Comparison of ENCODE assay signal across 9 mouse cellular contexts in the genomic region with DNA sequence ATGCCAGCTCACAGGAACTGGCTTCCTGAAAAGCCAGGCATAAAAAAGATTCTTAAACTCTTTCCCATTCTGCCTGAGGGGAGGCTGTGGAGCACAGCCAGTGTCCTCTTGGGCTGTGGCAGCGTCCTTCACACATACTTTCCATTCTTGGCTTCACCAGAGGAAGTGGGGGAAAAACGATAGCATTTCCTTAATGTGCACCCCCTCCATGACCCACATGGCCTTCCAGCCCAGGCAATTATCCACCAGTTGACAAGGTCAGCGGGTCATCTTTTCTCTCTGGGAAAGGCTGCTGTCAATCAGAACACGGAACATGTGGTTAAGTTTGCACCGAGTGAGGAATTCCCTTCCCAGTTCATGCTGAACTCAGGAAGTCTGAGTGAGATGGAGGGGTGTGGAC. TPM values are rescaled to one million over a fixed set of nuclear protein-coding genes. Genes with fewer than 3 reads are reported as not detected.
DNase-seq lines count a peak whose midpoint lies in the region; ATAC-seq and TF ChIP-seq lines count a peak whose summit lies in the region.
"Had no signal": no experiment of that assay in that cellular context is flagged by ENCODE, and none has a peak within 500 bp of the region (broad histone marks: within the 10 kb centered on the region; RNA-seq: fewer than 3 reads in every experiment).

No protein-coding gene starts in this region.

- no peak overlapping the region for H3K4me2 ChIP-seq in hindbrain, embryonic 13.5 days
- H3K4me2 ChIP-seq in embryonic facial prominence, embryonic 11.5 days (ENCODE audit: low read depth, low read length), result no peak overlapping the region
- H3K4me2 ChIP-seq in heart, postnatal 0 days (ENCODE audit: low read depth, low read length), result no peak overlapping the region
- no peak overlapping the region for H3K4me2 ChIP-seq in lung, embryonic 16.5 days (ENCODE audit: low read depth, low read length)

- H3K9me3 ChIP-seq in hindbrain, embryonic 10.5 days, result no peaks in the 10 kb centered on the region
- no peaks in the 10 kb centered on the region for H3K9me3 ChIP-seq in hindbrain, embryonic 13.5 days
- H3K9me3 ChIP-seq in embryonic facial prominence, embryonic 11.5 days (replicated peaks; ENCODE audit: control insufficient read depth, low read length), result no peaks in the 10 kb centered on the region
- H3K9me3 ChIP-seq in heart, postnatal 0 days (replicated peaks; ENCODE audit: control insufficient read depth, low read length), result no peaks in the 10 kb centered on the region
- H3K9me3 ChIP-seq in lung, embryonic 16.5 days (ENCODE audit: control insufficient read depth, low read length), result no peaks in the 10 kb centered on the region

- no peak overlapping the region for H3K9ac ChIP-seq in hindbrain, embryonic 13.5 days
- H3K9ac ChIP-seq in embryonic facial prominence, embryonic 11.5 days (replicated peaks; ENCODE audit: low read length), result no peak overlapping the region
- H3K9ac ChIP-seq in heart, postnatal 0 days (replicated peaks; ENCODE audit: low read depth, low read length), result no peak overlapping the region
- H3K9ac ChIP-seq in lung, embryonic 16.5 days (ENCODE audit: low read length), result no peak overlapping the region

- 10% methylated on average over 5 of the region's 5 CpGs for WGBS in hindbrain, embryonic 10.5 days
- 25% methylated on average over 5 of the region's 5 CpGs for WGBS in hindbrain, embryonic 13.5 days
- 5% methylated on average over 5 of the region's 5 CpGs for WGBS in embryonic facial prominence, embryonic 11.5 days
- 2% methylated on average over 5 of the region's 5 CpGs for WGBS in heart, postnatal 0 days
- 21% methylated on average over 5 of the region's 5 CpGs for WGBS in lung, embryonic 16.5 days

- no peak for TF ChIP-seq EP300 in heart, postnatal 0 days (IDR thresholded peaks at IDR 0.05; ENCODE audit: low read depth)

- peaks cover 12% of the 10 kb centered on the region; the same call in 1 of the 2 replicates for H3K27me3 ChIP-seq in hindbrain, embryonic 10.5 days (ENCODE audit: insufficient read depth, poor library complexity, severe bottlenecking)
- H3K27me3 ChIP-seq in hindbrain, embryonic 13.5 days, result no peaks in the 10 kb centered on the region
- H3K27me3 ChIP-seq in embryonic facial prominence, embryonic 11.5 days (ENCODE audit: control insufficient read depth, insufficient read depth, low read length), result no peaks in the 10 kb centered on the region
- no peaks in the 10 kb centered on the region for H3K27me3 ChIP-seq in heart, postnatal 0 days (ENCODE audit: control insufficient read depth, insufficient read depth, low read length)
- no peaks in the 10 kb centered on the region for H3K27me3 ChIP-seq in lung, embryonic 16.5 days (ENCODE audit: control insufficient read depth, insufficient read depth, low read depth, low read length)

- H3K27ac ChIP-seq in hindbrain, embryonic 10.5 days, result no peak overlapping the region
- no peak overlapping the region for H3K27ac ChIP-seq in hindbrain, embryonic 13.5 days
- H3K27ac ChIP-seq in embryonic facial prominence, embryonic 11.5 days (replicated peaks; ENCODE audit: low read depth, low read length), result no peak overlapping the region
- peak overlapping the region; percentile 75 for H3K27ac ChIP-seq in heart, postnatal 0 days (ENCODE audit: low read depth)
- no peak overlapping the region for H3K27ac ChIP-seq in lung, embryonic 16.5 days (ENCODE audit: low read length)

- no peak for ATAC-seq in hindbrain, embryonic 13.5 days (ENCODE audit: low FRiP score)
- ATAC-seq in embryonic facial prominence, embryonic 11.5 days (replicated peaks; ENCODE audit: insufficient number of reproducible peaks, low FRiP score, low TSS enrichment, low read depth), result no peak
- ATAC-seq in heart, postnatal 0 days (ENCODE audit: insufficient read depth, low read depth), result peak; percentile 82
- peak; percentile 54 for ATAC-seq in lung, embryonic 16.5 days (ENCODE audit: low read depth)
- no peak for ATAC-seq in CD4-positive, CD25-positive, alpha-beta regulatory T cell, adult 4 months

- peaks cover 6% of the 10 kb centered on the region; the same call in 1 of the 2 replicates for H3K36me3 ChIP-seq in hindbrain, embryonic 10.5 days
- no peaks in the 10 kb centered on the region for H3K36me3 ChIP-seq in hindbrain, embryonic 13.5 days
- no peaks in the 10 kb centered on the region; the same call in 1 of the 2 replicates for H3K36me3 ChIP-seq in embryonic facial prominence, embryonic 11.5 days (replicated peaks; ENCODE audit: control insufficient read depth, insufficient read depth, low read depth, low read length)
- H3K36me3 ChIP-seq in heart, postnatal 0 days (replicated peaks; ENCODE audit: control insufficient read depth, insufficient read depth, low read length), result peaks cover 62% of the 10 kb centered on the region
- H3K36me3 ChIP-seq in lung, embryonic 16.5 days (ENCODE audit: control insufficient read depth, insufficient read depth, low read length), result peaks cover 42% of the 10 kb centered on the region

- TF ChIP-seq CTCF in heart, postnatal 0 days (IDR thresholded peaks at IDR 0.05; ENCODE audit: low read depth), result peak; percentile 42

- H3K4me3 ChIP-seq in hindbrain, embryonic 10.5 days, result no peak overlapping the region
- H3K4me3 ChIP-seq in hindbrain, embryonic 13.5 days, result no peak overlapping the region
- H3K4me3 ChIP-seq in embryonic facial prominence, embryonic 11.5 days (ENCODE audit: low read depth, low read length), result no peak overlapping the region
- no peak overlapping the region for H3K4me3 ChIP-seq in heart, postnatal 0 days (ENCODE audit: low read depth, low read length)
- no peak overlapping the region for H3K4me3 ChIP-seq in lung, embryonic 16.5 days (ENCODE audit: low read length)

- H3K4me1 ChIP-seq in hindbrain, embryonic 10.5 days (replicated peaks), result peaks cover 10% of the 10 kb centered on the region
- no peaks in the 10 kb centered on the region; the same call in 1 of the 2 replicates for H3K4me1 ChIP-seq in hindbrain, embryonic 13.5 days (replicated peaks)
- no peaks in the 10 kb centered on the region for H3K4me1 ChIP-seq in embryonic facial prominence, embryonic 11.5 days (ENCODE audit: control insufficient read depth, insufficient read depth, low read length)
- H3K4me1 ChIP-seq in heart, postnatal 0 days (ENCODE audit: control insufficient read depth, insufficient read depth), result peaks cover 24% of the 10 kb centered on the region
- no peaks in the 10 kb centered on the region for H3K4me1 ChIP-seq in lung, embryonic 16.5 days (replicated peaks; ENCODE audit: control insufficient read depth, insufficient read depth, low read length)

- peak; percentile 61 for DNase-seq in hindbrain, embryonic 10.5 days (ENCODE audit: low spot score)
- DNase-seq in embryonic facial prominence, embryonic 11.5 days (ENCODE audit: low spot score), result peak; percentile 60
- DNase-seq in heart, postnatal 0 days (ENCODE audit: low spot score), result peak; percentile 74
- DNase-seq in cerebellum, postnatal 14 days, result no peak
- no peak for DNase-seq in frontal cortex, adult 2 months (ENCODE audit: extremely low spot score in 1 of 2, low spot score in 1 of 2)
- DNase-seq: left cerebral cortex, postnatal 4 days had no signal

RNA-seq across cellular contexts. Expression of a gene that starts 36.8 kb away (rescaled TPM):
- 0.03 TPM in 1 of 2 replicates, not detected in the other for polyA plus RNA-seq in hindbrain, embryonic 10.5 days (2016; fragmentation: Nextera tagmentation; extraction: Ambion mirVana)
- polyA plus RNA-seq in hindbrain, embryonic 13.5 days (2015; fragmentation: Nextera tagmentation; extraction: Ambion mirVana), result not detected in 2 replicates
- polyA plus RNA-seq in embryonic facial prominence, embryonic 11.5 days (2014; fragmentation: Nextera tagmentation; extraction: Ambion mirVana), result 0.07 TPM in 1 of 2 replicates, not detected in the other
- 0.15 and 0.35 TPM in 2 replicates for total RNA-seq in heart, postnatal 0 days (2014; rRNA removed; ENCODE audit: low replicate concordance)
- 0.26 TPM in 2 replicates for polyA plus RNA-seq in heart, postnatal 0 days (2015; fragmentation: Nextera tagmentation; extraction: Ambion mirVana)
- polyA plus RNA-seq in lung, embryonic 16.5 days (2015; fragmentation: Nextera tagmentation; extraction: Ambion mirVana), result 0.05 and 0.19 TPM in 2 replicates
- polyA plus RNA-seq in CD4-positive, CD25-positive, alpha-beta regulatory T cell, adult 4 months (2017; shearing (Covaris generic)), result not detected
- not detected in 2 replicates for polyA plus RNA-seq in frontal cortex, adult 2 months (2012; rRNA removed)
- total RNA-seq: left cerebral cortex, postnatal 4 days had no signal

RNA-seq across cellular contexts. Expression of a gene that starts 37.4 kb away (rescaled TPM):
- 2.1 and 2.3 TPM in 2 replicates for polyA plus RNA-seq in hindbrain, embryonic 10.5 days (2016; fragmentation: Nextera tagmentation; extraction: Ambion mirVana)
- 1.7 TPM in 2 replicates for polyA plus RNA-seq in hindbrain, embryonic 13.5 days (2015; fragmentation: Nextera tagmentation; extraction: Ambion mirVana)
- polyA plus RNA-seq in embryonic facial prominence, embryonic 11.5 days (2014; fragmentation: Nextera tagmentation; extraction: Ambion mirVana), result 3.8 and 4.9 TPM in 2 replicates
- total RNA-seq in heart, postnatal 0 days (2014; rRNA removed; ENCODE audit: low replicate concordance), result 27.8 and 35.5 TPM in 2 replicates
- 3.9 TPM in 2 replicates for polyA plus RNA-seq in heart, postnatal 0 days (2015; fragmentation: Nextera tagmentation; extraction: Ambion mirVana)
- polyA plus RNA-seq in lung, embryonic 16.5 days (2015; fragmentation: Nextera tagmentation; extraction: Ambion mirVana), result 13.8 and 16.2 TPM in 2 replicates
- under 1 TPM in 1 of 2 experiments, not detected in 1; 0.09 TPM for polyA plus RNA-seq in CD4-positive, CD25-positive, alpha-beta regulatory T cell, adult 4 months (2017; shearing (Covaris generic))
- polyA plus RNA-seq in frontal cortex, adult 2 months (2012; rRNA removed), result 1.1 and 1.3 TPM in 2 replicates

Comparison
In these comparisons a context has a peak if more than half of its experiments do, and no peak if none do; other contexts are left out.
1. DNase-seq: peak in hindbrain, embryonic 10.5 days (single experiment), embryonic facial prominence, embryonic 11.5 days (single experiment) and heart, postnatal 0 days (single experiment); none in cerebellum, postnatal 14 days (0 of 2) and frontal cortex, adult 2 months (0 of 2).
2. ATAC-seq: peak in heart, postnatal 0 days (single experiment) and lung, embryonic 16.5 days (single experiment); none in hindbrain, embryonic 13.5 days (single experiment), embryonic facial prominence, embryonic 11.5 days (single experiment) and CD4-positive, CD25-positive, alpha-beta regulatory T cell, adult 4 months (single experiment).